Mouse (Mus musculus): ENCODE data around the gene Tpcn1. TPM values are rescaled to one million over a fixed set of nuclear protein-coding genes. Genes with fewer than 3 reads are reported as not detected.

The Tpcn1 gene
- polyA plus RNA-seq, 1 experiment from 2014 or later: 18.3 TPM

- Histone ChIP-seq H3K27ac (ENCODE audit: low read length) (peak overlapping the region; percentile 72), H3K27me3 (replicated peaks; ENCODE audit: control insufficient read depth, insufficient read depth, low read length) (no peaks in the 10 kb centered on the region), H3K4me3 (replicated peaks; ENCODE audit: low read length) (peak overlapping the region; percentile 43), H3K4me1 (replicated peaks; ENCODE audit: control insufficient read depth, insufficient read depth, low read length) (peaks cover 7% of the 10 kb centered on the region), H3K9ac (replicated peaks; ENCODE audit: low read depth, low read length) (peak overlapping the region; percentile 56), H3K36me3 (ENCODE audit: control insufficient read depth, insufficient read depth) (no peaks in the 10 kb centered on the region), H3K9me3 (ENCODE audit: control insufficient read depth, low read length) (no peaks in the 10 kb centered on the region), H3K4me2 (ENCODE audit: low read length) (peak overlapping the region; percentile 68)
- peak; percentile 51 for ATAC-seq
- WGBS: 3% methylated on average over 6 of the region's 6 CpGs
Measured at GRCm38 (mm10) chr5:120604839-120605238, 16.4 kb upstream of the Tpcn1 start.

- no peak overlapping the region for H3K4me3 ChIP-seq (replicated peaks; ENCODE audit: low read length)
- no peak overlapping the region for H3K4me2 ChIP-seq (ENCODE audit: low read length)
- no peak for ATAC-seq
- 57% methylated on average over 7 of the region's 7 CpGs for WGBS
- H3K9ac ChIP-seq (replicated peaks; ENCODE audit: low read depth, low read length): no peak overlapping the region
- no peaks in the 10 kb centered on the region for H3K36me3 ChIP-seq (ENCODE audit: control insufficient read depth, insufficient read depth)
- peaks cover 5% of the 10 kb centered on the region for H3K4me1 ChIP-seq (replicated peaks; ENCODE audit: control insufficient read depth, insufficient read depth, low read length)
- no peaks in the 10 kb centered on the region for H3K27me3 ChIP-seq (replicated peaks; ENCODE audit: control insufficient read depth, insufficient read depth, low read length)
- H3K27ac ChIP-seq (ENCODE audit: low read length): no peak overlapping the region
- no peaks in the 10 kb centered on the region for H3K9me3 ChIP-seq (ENCODE audit: control insufficient read depth, low read length)
Measured at GRCm38 (mm10) chr5:120603515-120603914, 15.0 kb upstream of the Tpcn1 start.

DNA sequence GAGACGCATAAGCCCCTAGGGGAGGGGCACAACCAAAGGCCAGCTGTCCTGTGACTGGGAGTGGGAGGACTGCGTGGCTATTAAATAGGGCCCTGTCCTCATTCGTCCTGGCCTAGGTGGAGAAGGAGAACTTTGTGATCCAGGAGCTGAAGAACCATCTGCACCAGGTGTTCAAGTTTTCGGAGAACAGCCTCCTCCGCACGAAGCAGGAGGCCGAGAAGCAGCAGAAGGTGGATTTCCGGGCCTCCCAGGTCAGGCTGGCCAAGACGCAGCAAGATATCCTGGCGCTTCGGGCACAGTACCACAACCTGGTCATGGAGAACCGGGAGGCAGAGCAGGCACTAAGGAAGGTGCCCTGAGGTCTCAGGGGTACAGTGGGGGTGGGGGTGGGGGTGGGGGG is 13.7 kb upstream of the Tpcn1 start:
- Histone ChIP-seq H3K9me3 (ENCODE audit: control insufficient read depth, low read length) (no peaks in the 10 kb centered on the region), H3K4me3 (replicated peaks; ENCODE audit: low read length) (no peak overlapping the region), H3K36me3 (ENCODE audit: control insufficient read depth, insufficient read depth) (no peaks in the 10 kb centered on the region), H3K4me1 (replicated peaks; ENCODE audit: control insufficient read depth, insufficient read depth, low read length) (peaks cover 5% of the 10 kb centered on the region), H3K27me3 (replicated peaks; ENCODE audit: control insufficient read depth, insufficient read depth, low read length) (no peaks in the 10 kb centered on the region), H3K4me2 (ENCODE audit: low read length) (no peak overlapping the region), H3K9ac (replicated peaks; ENCODE audit: low read depth, low read length) (no peak overlapping the region), H3K27ac (ENCODE audit: low read length) (no peak overlapping the region)
- no peak for ATAC-seq
- WGBS: 93% methylated on average over 12 of the region's 12 CpGs

GRCm38 (mm10) chr5:120600946-120601668 is 12.6 kb upstream of the Tpcn1 start:
- Histone ChIP-seq H3K4me3 (replicated peaks; ENCODE audit: low read length) (no peak overlapping the region), H3K36me3 (ENCODE audit: control insufficient read depth, insufficient read depth) (no peaks in the 10 kb centered on the region), H3K27ac (ENCODE audit: low read length) (no peak overlapping the region), H3K27me3 (replicated peaks; ENCODE audit: control insufficient read depth, insufficient read depth, low read length) (no peaks in the 10 kb centered on the region), H3K9me3 (ENCODE audit: control insufficient read depth, low read length) (no peaks in the 10 kb centered on the region), H3K4me1 (replicated peaks; ENCODE audit: control insufficient read depth, insufficient read depth, low read length) (peaks cover 5% of the 10 kb centered on the region), H3K4me2 (ENCODE audit: low read length) (no peak overlapping the region), H3K9ac (replicated peaks; ENCODE audit: low read depth, low read length) (no peak overlapping the region)
- 66% methylated on average over 11 of the region's 11 CpGs for WGBS
- ATAC-seq: no peak

DNA sequence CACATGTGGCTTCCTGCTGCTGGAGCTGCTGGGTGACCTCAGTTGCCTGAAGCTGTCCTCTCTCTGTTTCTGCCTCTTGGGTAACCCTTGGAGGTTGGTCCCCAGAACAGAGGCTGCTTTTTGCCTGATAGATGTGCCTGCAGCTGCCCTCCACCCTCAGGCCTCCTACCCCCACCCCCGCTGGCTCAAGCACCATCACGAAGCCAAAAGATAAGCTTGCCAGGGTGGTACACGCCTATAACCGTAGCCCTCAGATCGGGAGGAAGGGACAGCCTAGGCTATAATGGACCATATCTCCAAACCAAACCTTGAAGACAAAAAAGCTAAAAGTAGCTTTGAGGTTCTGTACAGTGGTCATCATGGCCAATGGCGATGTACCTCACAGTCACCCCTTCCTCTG is 11.2 kb upstream of the Tpcn1 start:
- no peaks in the 10 kb centered on the region for H3K36me3 ChIP-seq (ENCODE audit: control insufficient read depth, insufficient read depth)
- 96% methylated on average over 6 of the region's 6 CpGs for WGBS

DNA sequence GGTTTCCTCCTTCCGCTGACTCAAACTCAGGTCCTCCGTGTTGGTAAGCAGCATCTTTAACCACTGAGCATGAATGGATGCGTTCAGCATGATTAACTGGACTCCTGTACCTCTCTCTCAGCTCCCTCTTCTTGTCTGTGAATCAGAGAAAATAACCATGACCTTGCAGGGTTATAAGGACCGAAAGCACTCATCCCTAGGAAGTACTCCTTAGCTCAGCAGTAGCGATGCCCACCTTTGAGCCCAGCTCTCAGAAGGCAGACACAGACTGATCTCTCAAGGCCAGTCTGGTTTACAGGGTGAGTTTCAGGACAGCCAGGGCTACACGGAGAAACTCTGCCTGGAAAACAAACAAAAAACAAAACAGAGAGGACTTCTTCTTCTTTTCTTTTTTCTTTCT is 6.0 kb upstream of the Tpcn1 start:
- no peak for ATAC-seq
- Histone ChIP-seq H3K4me2 (ENCODE audit: low read length) (no peak overlapping the region), H3K36me3 (ENCODE audit: control insufficient read depth, insufficient read depth) (no peaks in the 10 kb centered on the region), H3K4me3 (replicated peaks; ENCODE audit: low read length) (no peak overlapping the region), H3K9ac (replicated peaks; ENCODE audit: low read depth, low read length) (no peak overlapping the region), H3K4me1 (replicated peaks; ENCODE audit: control insufficient read depth, insufficient read depth, low read length) (no peaks in the 10 kb centered on the region), H3K27me3 (replicated peaks; ENCODE audit: control insufficient read depth, insufficient read depth, low read length) (no peaks in the 10 kb centered on the region), H3K9me3 (ENCODE audit: control insufficient read depth, low read length) (no peaks in the 10 kb centered on the region), H3K27ac (ENCODE audit: low read length) (no peak overlapping the region)
- WGBS: 84% methylated on average over 6 of the region's 6 CpGs

More for the DNA sequence above, 11.2 kb upstream of the Tpcn1 start:
- H3K4me2 ChIP-seq (ENCODE audit: low read length): no peak overlapping the region
- H3K9ac ChIP-seq (replicated peaks; ENCODE audit: low read depth, low read length): no peak overlapping the region
- no peak overlapping the region for H3K27ac ChIP-seq (ENCODE audit: low read length)
- no peaks in the 10 kb centered on the region for H3K9me3 ChIP-seq (ENCODE audit: control insufficient read depth, low read length)
- H3K4me3 ChIP-seq (replicated peaks; ENCODE audit: low read length): no peak overlapping the region
- no peaks in the 10 kb centered on the region for H3K27me3 ChIP-seq (replicated peaks; ENCODE audit: control insufficient read depth, insufficient read depth, low read length)
- no peaks in the 10 kb centered on the region for H3K4me1 ChIP-seq (replicated peaks; ENCODE audit: control insufficient read depth, insufficient read depth, low read length)
- ATAC-seq: no peak

DNA sequence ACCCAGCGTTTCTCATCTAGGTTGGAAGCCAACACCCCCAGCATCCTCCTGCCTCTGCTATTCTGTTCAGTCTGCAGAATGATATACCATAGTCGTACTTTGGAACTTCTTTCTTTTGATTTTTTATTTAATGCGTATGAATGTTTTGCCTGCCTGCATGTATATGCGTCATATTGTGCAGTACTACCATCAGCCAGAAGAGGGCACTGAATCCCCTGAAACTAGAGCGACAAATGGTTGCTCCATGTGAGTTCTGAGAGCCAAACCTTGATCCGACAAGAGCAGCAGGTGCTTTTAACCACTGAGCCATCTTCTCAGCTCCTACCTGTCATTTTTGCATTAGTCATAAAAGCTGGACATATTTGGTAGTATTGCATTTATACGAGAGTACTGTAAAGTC is 3.7 kb upstream of the Tpcn1 start:
- Histone ChIP-seq H3K9me3 (ENCODE audit: control insufficient read depth, low read length) (no peaks in the 10 kb centered on the region), H3K27ac (ENCODE audit: low read length) (no peak overlapping the region), H3K4me1 (replicated peaks; ENCODE audit: control insufficient read depth, insufficient read depth, low read length) (peaks cover 14% of the 10 kb centered on the region), H3K36me3 (ENCODE audit: control insufficient read depth, insufficient read depth) (no peaks in the 10 kb centered on the region), H3K27me3 (replicated peaks; ENCODE audit: control insufficient read depth, insufficient read depth, low read length) (no peaks in the 10 kb centered on the region), H3K4me2 (ENCODE audit: low read length) (no peak overlapping the region), H3K4me3 (replicated peaks; ENCODE audit: low read length) (no peak overlapping the region), H3K9ac (replicated peaks; ENCODE audit: low read depth, low read length) (no peak overlapping the region)
- ATAC-seq: no peak
- 72% methylated on average over 7 of the region's 7 CpGs for WGBS

GRCm38 (mm10) chr5:120590356-120591010 is 2.0 kb upstream of the Tpcn1 start:
- H3K4me1 ChIP-seq (replicated peaks; ENCODE audit: control insufficient read depth, insufficient read depth, low read length): peaks cover 20% of the 10 kb centered on the region
- H3K27ac ChIP-seq (ENCODE audit: low read length): no peak overlapping the region
- 76% methylated on average over 16 of the region's 16 CpGs for WGBS
- no peak overlapping the region for H3K9ac ChIP-seq (replicated peaks; ENCODE audit: low read depth, low read length)
- no peak overlapping the region for H3K4me3 ChIP-seq (replicated peaks; ENCODE audit: low read length)
- no peaks in the 10 kb centered on the region for H3K9me3 ChIP-seq (ENCODE audit: control insufficient read depth, low read length)
- no peak overlapping the region for H3K4me2 ChIP-seq (ENCODE audit: low read length)
- ATAC-seq: no peak
- H3K27me3 ChIP-seq (replicated peaks; ENCODE audit: control insufficient read depth, insufficient read depth, low read length): no peaks in the 10 kb centered on the region
- no peaks in the 10 kb centered on the region for H3K36me3 ChIP-seq (ENCODE audit: control insufficient read depth, insufficient read depth)

DNA sequence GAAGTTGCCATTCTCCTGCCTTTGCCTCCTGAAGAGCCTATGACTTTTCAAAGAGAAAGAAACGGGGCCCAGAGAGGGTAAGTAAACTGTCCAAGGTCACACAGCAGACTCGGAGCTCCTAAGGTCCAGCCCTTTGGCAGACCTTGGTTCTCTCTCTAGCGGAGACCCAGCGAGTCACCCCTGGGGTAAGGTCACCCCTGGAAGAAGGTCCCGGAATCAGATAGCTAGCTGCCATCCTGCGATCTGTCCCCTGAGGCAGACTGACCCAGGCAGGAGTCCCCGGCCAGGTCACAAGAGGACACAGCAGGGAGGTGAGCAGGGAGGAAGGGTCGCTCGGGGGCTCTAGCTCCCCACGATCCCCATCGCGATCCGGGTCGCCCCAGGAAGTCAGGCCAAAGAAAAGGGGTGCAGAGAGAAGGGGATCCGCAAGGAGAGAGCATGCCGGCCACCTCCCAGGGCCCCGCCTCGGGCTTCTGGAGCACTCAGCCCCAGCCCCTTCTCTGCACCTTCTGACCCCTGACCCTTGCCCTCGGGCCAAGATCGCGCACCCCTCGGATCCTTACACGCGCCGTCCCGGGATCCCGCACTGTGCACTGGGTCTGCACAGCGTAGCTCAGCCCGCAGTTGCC is 419 bp downstream of the Tpcn1 start:
- 1% methylated on average over 28 of the region's 29 CpGs for WGBS
- Histone ChIP-seq H3K4me3 (replicated peaks; ENCODE audit: low read length) (peak overlapping the region; percentile 80), H3K4me1 (replicated peaks; ENCODE audit: control insufficient read depth, insufficient read depth, low read length) (peaks cover 20% of the 10 kb centered on the region), H3K9me3 (ENCODE audit: control insufficient read depth, low read length) (no peaks in the 10 kb centered on the region), H3K9ac (replicated peaks; ENCODE audit: low read depth, low read length) (peak overlapping the region; percentile 88), H3K36me3 (ENCODE audit: control insufficient read depth, insufficient read depth) (0 out of 2 replicates have a peak, but pooled peaks cover under 1% of the 10 kb centered on the region), H3K27me3 (replicated peaks; ENCODE audit: control insufficient read depth, insufficient read depth, low read length) (no peaks in the 10 kb centered on the region), H3K4me2 (ENCODE audit: low read length) (peak overlapping the region; percentile 97), H3K27ac (ENCODE audit: low read length) (peak overlapping the region; percentile 80)
- no peak for ATAC-seq

Data from forebrain, embryonic 16.5 days (tissue).